Mouse (Mus musculus): ENCODE data around the gene 1700037H04Rik. TPM values are rescaled to one million over a fixed set of nuclear protein-coding genes. Genes with fewer than 3 reads are reported as not detected.
"Not testable (repeated sequence)": the region's sequence is repeated elsewhere in the genome, so short reads cannot be mapped to it uniquely, and the experiment has no call there.

1700037H04Rik gene
- polyA plus RNA-seq, 1 experiment from 2014 or later: 61.6 TPM

DNA sequence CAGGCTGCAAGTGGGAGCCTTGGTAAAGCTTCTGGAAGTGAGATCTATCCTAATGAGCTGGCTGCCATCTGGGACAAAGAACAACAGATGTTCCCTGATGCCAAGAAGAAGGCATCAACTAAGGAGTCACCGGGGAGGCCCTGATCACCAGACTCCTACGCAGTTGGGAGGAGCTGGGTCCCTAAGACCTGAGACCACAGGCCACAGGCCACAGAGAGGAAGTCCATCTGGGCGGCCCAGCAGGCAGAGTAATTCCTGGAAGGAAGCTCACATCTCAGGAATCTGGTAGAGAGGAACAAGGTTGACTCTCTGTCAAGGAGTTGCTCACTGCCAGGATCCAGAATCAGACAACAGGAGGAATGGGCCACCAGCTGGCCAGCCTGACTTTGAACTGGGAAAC lies 35.7 kb downstream of the 1700037H04Rik start:
- Histone ChIP-seq H3K36me3 (replicated peaks; ENCODE audit: insufficient read depth, low read length) (no peaks in the 10 kb centered on the region), H3K4me1 (ENCODE audit: insufficient read depth) (peaks cover 25% of the 10 kb centered on the region), H3K9ac (replicated peaks) (no peak overlapping the region), H3K9me3 (ENCODE audit: low read length) (no peaks in the 10 kb centered on the region), H3K27me3 (ENCODE audit: insufficient read depth, low read length) (no peaks in the 10 kb centered on the region), H3K4me2 (ENCODE audit: low read depth, low read length) (no peak overlapping the region), H3K4me3 (ENCODE audit: low read depth, low read length) (no peak overlapping the region), H3K27ac (ENCODE audit: low read depth) (no peak overlapping the region)
- DNase-seq (no peak), ATAC-seq (no peak; the same call in 1 of the 2 replicates)
- no peak for TF ChIP-seq CTCF (IDR thresholded peaks at IDR 0.05; ENCODE audit: low read depth)
- no peak for TF ChIP-seq EP300 (IDR thresholded peaks at IDR 0.05; ENCODE audit: low read depth)
- WGBS (ENCODE audit: insufficient replicate concordance): 26% methylated on average over 3 of the region's 3 CpGs

DNA sequence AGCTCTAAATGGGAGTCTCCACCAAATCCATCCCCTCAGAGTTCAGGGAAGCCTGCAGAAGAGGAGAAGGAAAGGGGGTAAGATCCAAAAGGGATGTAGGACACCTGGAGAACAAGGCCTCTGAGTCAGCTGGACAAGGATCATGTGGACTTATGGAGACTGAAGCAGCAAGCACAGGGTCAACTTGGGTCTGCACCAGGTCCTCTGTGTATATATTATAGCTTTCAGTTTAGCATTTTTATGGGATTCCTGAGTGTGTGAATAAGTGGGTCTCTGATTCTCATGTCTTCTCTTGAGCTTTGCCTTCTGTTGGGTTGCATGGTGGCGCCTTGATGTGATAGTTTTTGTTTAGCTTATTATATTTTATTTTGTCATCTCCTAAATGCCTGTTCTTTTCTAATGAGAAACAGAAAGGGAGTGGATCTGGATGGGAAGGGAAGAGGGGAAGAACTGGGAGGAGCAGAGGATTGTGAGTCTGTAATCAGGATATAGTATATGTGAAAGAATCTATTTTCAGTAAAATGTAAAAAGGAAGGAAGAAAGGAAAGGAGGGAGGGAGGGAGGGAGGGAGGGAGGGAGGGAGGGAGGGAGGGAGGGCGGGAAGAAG lies 40.8 kb downstream of the 1700037H04Rik start:
- no peak for ATAC-seq
- no peak overlapping the region for H3K27ac ChIP-seq (ENCODE audit: low read depth)
- no peak for DNase-seq

DNA sequence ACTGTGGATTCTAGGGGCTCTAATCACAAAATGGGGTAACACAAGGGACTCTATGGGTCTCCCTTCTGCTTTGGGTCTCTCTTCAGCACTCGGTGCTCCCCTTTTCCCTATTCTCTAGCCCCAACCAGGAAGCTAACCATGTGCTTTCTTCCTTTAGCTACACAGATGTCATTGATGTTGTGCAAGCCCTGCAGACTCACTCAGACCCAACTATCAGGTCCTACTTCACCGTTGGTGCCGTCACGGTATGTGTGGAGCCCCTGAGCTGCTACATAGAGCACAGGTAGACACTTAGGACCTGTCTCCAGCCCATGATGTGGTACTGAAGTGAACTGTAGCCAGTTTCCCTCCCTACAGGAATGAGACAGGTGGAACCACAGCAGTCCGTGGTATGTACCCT lies 53.9 kb downstream of the 1700037H04Rik start:
- Histone ChIP-seq H3K4me3 (ENCODE audit: low read depth, low read length) (no peak overlapping the region), H3K9ac (replicated peaks) (no peak overlapping the region), H3K4me2 (ENCODE audit: low read depth, low read length) (no peak overlapping the region), H3K36me3 (replicated peaks; ENCODE audit: insufficient read depth, low read length) (no peaks in the 10 kb centered on the region), H3K27me3 (ENCODE audit: insufficient read depth, low read length) (no peaks in the 10 kb centered on the region), H3K27ac (ENCODE audit: low read depth) (no peak overlapping the region), H3K9me3 (ENCODE audit: low read length) (no peaks in the 10 kb centered on the region), H3K4me1 (ENCODE audit: insufficient read depth) (no peaks in the 10 kb centered on the region)
- TF ChIP-seq CTCF (IDR thresholded peaks at IDR 0.05; ENCODE audit: low read depth) (no peak), EP300 (IDR thresholded peaks at IDR 0.05; ENCODE audit: low read depth) (no peak)
- DNase-seq (no peak), ATAC-seq (no peak)
- WGBS (ENCODE audit: insufficient replicate concordance): 75% methylated on average over 5 of the region's 5 CpGs

More for the DNA sequence above, 40.8 kb downstream of the 1700037H04Rik start:
- no peak overlapping the region for H3K4me3 ChIP-seq (ENCODE audit: low read depth, low read length)
- 74% methylated on average over 2 of the region's 2 CpGs for WGBS (ENCODE audit: insufficient replicate concordance)
- no peaks in the 10 kb centered on the region for H3K27me3 ChIP-seq (ENCODE audit: insufficient read depth, low read length)
- H3K4me2 ChIP-seq (ENCODE audit: low read depth, low read length): no peak overlapping the region
- H3K9ac ChIP-seq (replicated peaks): no peak overlapping the region
- H3K36me3 ChIP-seq (replicated peaks; ENCODE audit: insufficient read depth, low read length): no peaks in the 10 kb centered on the region
- no peaks in the 10 kb centered on the region for H3K4me1 ChIP-seq (ENCODE audit: insufficient read depth)
- TF ChIP-seq CTCF (IDR thresholded peaks at IDR 0.05; ENCODE audit: low read depth) (no peak), EP300 (IDR thresholded peaks at IDR 0.05; ENCODE audit: low read depth) (no peak)
- no peaks in the 10 kb centered on the region for H3K9me3 ChIP-seq (ENCODE audit: low read length)

DNA sequence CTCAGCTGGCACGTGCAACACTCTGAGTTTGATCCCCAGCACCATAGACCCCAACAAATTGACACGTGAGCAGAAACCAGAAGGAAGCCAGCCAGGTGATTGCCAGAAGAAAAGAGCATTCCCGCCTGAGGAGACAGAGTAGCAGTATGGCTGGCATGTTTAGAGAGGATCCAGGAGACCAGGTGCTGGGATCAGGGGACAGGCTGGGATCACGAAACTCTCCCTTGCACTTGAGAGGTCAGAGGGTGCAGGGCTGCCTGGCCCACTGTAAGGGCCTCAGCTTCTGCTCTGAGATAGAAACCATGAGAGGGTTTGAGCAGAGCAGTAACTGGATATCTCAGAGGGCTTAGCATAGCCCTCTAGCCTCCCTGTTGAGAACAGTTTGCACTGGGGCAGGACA lies 54.8 kb downstream of the 1700037H04Rik start:
- H3K36me3 ChIP-seq (replicated peaks; ENCODE audit: insufficient read depth, low read length); H3K27me3 ChIP-seq (ENCODE audit: insufficient read depth, low read length); DNase-seq; H3K27ac ChIP-seq (ENCODE audit: low read depth); H3K4me3 ChIP-seq (ENCODE audit: low read depth, low read length); H3K4me2 ChIP-seq (ENCODE audit: low read depth, low read length); H3K9me3 ChIP-seq (ENCODE audit: low read length); ATAC-seq; H3K9ac ChIP-seq (replicated peaks); H3K4me1 ChIP-seq (ENCODE audit: insufficient read depth): not testable (repeated sequence)
- 75% methylated on average over 4 of the region's 4 CpGs for WGBS (ENCODE audit: insufficient replicate concordance)

DNA sequence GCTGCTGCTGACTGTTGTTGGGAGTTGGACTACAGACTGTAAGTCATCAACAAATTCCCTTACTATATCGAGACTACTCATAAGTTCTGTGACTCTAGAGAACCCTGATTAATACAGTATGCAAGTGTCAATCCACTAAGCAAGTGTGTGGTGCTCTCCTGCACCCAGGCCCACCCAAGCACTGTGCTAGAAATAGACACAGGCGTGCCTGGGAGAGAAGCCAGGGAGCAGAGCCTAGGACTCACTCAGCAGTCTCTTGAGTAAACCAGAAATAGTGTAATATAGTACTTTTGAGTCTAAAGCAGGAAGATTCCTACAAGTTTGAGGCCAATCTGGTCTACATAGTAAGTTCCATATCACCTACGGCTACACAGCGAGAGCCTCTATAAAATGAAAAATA lies 55.9 kb downstream of the 1700037H04Rik start:
- Histone ChIP-seq H3K27ac (ENCODE audit: low read depth) (no peak overlapping the region), H3K9ac (replicated peaks) (no peak overlapping the region), H3K9me3 (ENCODE audit: low read length) (no peaks in the 10 kb centered on the region), H3K4me3 (ENCODE audit: low read depth, low read length) (no peak overlapping the region), H3K4me2 (ENCODE audit: low read depth, low read length) (no peak overlapping the region), H3K4me1 (ENCODE audit: insufficient read depth) (no peaks in the 10 kb centered on the region), H3K36me3 (replicated peaks; ENCODE audit: insufficient read depth, low read length) (no peaks in the 10 kb centered on the region), H3K27me3 (ENCODE audit: insufficient read depth, low read length) (no peaks in the 10 kb centered on the region)
- no peak for ATAC-seq
- no peak for DNase-seq
- WGBS (ENCODE audit: insufficient replicate concordance): 84% methylated on average over 4 of the region's 4 CpGs
- TF ChIP-seq CTCF (IDR thresholded peaks at IDR 0.05; ENCODE audit: low read depth) (no peak), EP300 (IDR thresholded peaks at IDR 0.05; ENCODE audit: low read depth) (no peak)

DNA sequence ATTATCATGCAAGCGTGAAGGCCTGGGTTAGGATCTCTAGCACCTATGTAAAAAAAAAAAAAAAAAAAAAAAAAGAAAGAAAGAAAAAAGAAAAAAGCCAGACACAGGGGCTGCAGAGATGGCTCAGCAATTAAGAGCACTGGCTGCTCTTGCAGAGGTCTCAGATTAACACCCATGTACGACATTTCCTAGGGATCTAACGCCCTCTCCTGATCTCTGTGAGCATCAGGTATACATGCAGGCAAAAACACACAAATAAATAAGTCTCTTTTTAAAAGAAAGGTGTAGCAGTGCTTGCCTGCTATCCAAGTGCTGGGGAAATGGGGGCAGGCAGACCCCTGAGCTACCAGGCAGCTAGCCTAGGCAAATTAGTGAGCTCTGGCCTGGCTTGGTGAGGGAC lies 58.4 kb downstream of the 1700037H04Rik start:
- Histone ChIP-seq H3K4me1 (ENCODE audit: insufficient read depth) (peaks cover 2% of the 10 kb centered on the region), H3K9me3 (ENCODE audit: low read length) (no peaks in the 10 kb centered on the region), H3K36me3 (replicated peaks; ENCODE audit: insufficient read depth, low read length) (no peaks in the 10 kb centered on the region), H3K4me2 (ENCODE audit: low read depth, low read length) (no peak overlapping the region), H3K9ac (replicated peaks) (no peak overlapping the region), H3K4me3 (ENCODE audit: low read depth, low read length) (no peak overlapping the region), H3K27ac (ENCODE audit: low read depth) (no peak overlapping the region), H3K27me3 (ENCODE audit: insufficient read depth, low read length) (no peaks in the 10 kb centered on the region)
- TF ChIP-seq CTCF (IDR thresholded peaks at IDR 0.05; ENCODE audit: low read depth) (no peak), EP300 (IDR thresholded peaks at IDR 0.05; ENCODE audit: low read depth) (no peak)
- DNase-seq (no peak), ATAC-seq (no peak)
- WGBS (ENCODE audit: insufficient replicate concordance): 61% methylated on average over 3 of the region's 3 CpGs

DNA sequence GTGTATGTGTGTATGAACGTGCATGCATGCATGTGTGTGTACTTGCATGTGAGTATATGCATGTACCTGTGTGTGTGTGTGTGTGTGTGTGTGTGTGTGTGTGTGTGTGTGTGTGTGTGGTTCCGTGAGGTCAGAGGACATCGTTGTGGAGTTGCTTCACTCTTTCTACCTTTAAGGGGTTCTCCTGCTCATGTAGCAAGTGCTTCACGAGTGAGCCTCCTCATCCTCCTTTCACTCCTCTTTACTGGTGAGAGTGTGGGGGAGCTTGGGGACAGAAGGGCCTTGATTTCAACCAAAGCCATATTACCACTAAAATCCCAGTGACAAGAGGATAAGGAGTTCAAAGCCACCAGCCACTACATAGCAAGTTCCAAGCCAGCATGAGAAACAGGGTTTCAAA lies 62.8 kb downstream of the 1700037H04Rik start:
- WGBS (ENCODE audit: insufficient replicate concordance): 69% methylated on average over 4 of the region's 4 CpGs
- ATAC-seq (no peak), DNase-seq (no peak)
- H3K9me3 ChIP-seq (ENCODE audit: low read length): no peaks in the 10 kb centered on the region
- no peak for TF ChIP-seq EP300 (IDR thresholded peaks at IDR 0.05; ENCODE audit: low read depth)
- TF ChIP-seq CTCF (IDR thresholded peaks at IDR 0.05; ENCODE audit: low read depth): no peak
- H3K36me3 ChIP-seq (replicated peaks; ENCODE audit: insufficient read depth, low read length): no peaks in the 10 kb centered on the region
- no peak overlapping the region for H3K4me2 ChIP-seq (ENCODE audit: low read depth, low read length)
- H3K4me1 ChIP-seq (ENCODE audit: insufficient read depth): peaks cover 16% of the 10 kb centered on the region
- no peak overlapping the region for H3K4me3 ChIP-seq (ENCODE audit: low read depth, low read length)
- no peak overlapping the region for H3K27ac ChIP-seq (ENCODE audit: low read depth)
- no peaks in the 10 kb centered on the region for H3K27me3 ChIP-seq (ENCODE audit: insufficient read depth, low read length)
- no peak overlapping the region for H3K9ac ChIP-seq (replicated peaks)

Other genes with a start within 250 kb of the 1700037H04Rik start
- 0.07 and 0.26 TPM in 2 replicates for gene Gfra4, start 117.0 kb downstream of the 1700037H04Rik start, polyA plus RNA-seq (2015; fragmentation: Nextera tagmentation; extraction: Ambion mirVana)
- 1.2 TPM in 2 replicates for gene Adam33, start 96.3 kb downstream of the 1700037H04Rik start, polyA plus RNA-seq (2015; fragmentation: Nextera tagmentation; extraction: Ambion mirVana)
- 1.9 and 2.0 TPM in 2 replicates for gene Siglec1, start 73.3 kb downstream of the 1700037H04Rik start, polyA plus RNA-seq (2015; fragmentation: Nextera tagmentation; extraction: Ambion mirVana)
- 0.65 and 0.67 TPM in 2 replicates for gene Hspa12b, start 32.8 kb downstream of the 1700037H04Rik start, polyA plus RNA-seq (2015; fragmentation: Nextera tagmentation; extraction: Ambion mirVana)
- gene Gm11037, start 26.6 kb downstream of the 1700037H04Rik start, polyA plus RNA-seq (2015; fragmentation: Nextera tagmentation; extraction: Ambion mirVana): not detected in 2 replicates
- 4.2 and 4.8 TPM in 2 replicates for gene Cenpb, start 20.0 kb upstream of the 1700037H04Rik start, polyA plus RNA-seq (2015; fragmentation: Nextera tagmentation; extraction: Ambion mirVana)
- gene Cdc25b, start 26.9 kb upstream of the 1700037H04Rik start, polyA plus RNA-seq (2015; fragmentation: Nextera tagmentation; extraction: Ambion mirVana): 67.6 and 77.7 TPM in 2 replicates
- gene Spef1, start 27.2 kb upstream of the 1700037H04Rik start, polyA plus RNA-seq (2015; fragmentation: Nextera tagmentation; extraction: Ambion mirVana): 0.59 and 0.65 TPM in 2 replicates
- gene Ap5s1, start 47.0 kb upstream of the 1700037H04Rik start, polyA plus RNA-seq (2015; fragmentation: Nextera tagmentation; extraction: Ambion mirVana): 19.5 TPM in 2 replicates
- gene Mavs, start 74.0 kb upstream of the 1700037H04Rik start, polyA plus RNA-seq (2015; fragmentation: Nextera tagmentation; extraction: Ambion mirVana): 21.2 and 22.1 TPM in 2 replicates
- 17.2 and 21.3 TPM in 2 replicates for gene Pank2, start 102.4 kb upstream of the 1700037H04Rik start, polyA plus RNA-seq (2015; fragmentation: Nextera tagmentation; extraction: Ambion mirVana)
- gene Rnf24, start 192.8 kb upstream of the 1700037H04Rik start, polyA plus RNA-seq (2015; fragmentation: Nextera tagmentation; extraction: Ambion mirVana): 0.50 and 0.94 TPM in 2 replicates

Measured in liver, postnatal 0 days (tissue).